Mouse (Mus musculus): ENCODE results near the gene Hacd4. TPM values are rescaled to one million over a fixed set of nuclear protein-coding genes. Genes with fewer than 3 reads are reported as not detected.
"Not testable (repeated sequence)": the region's sequence is repeated elsewhere in the genome, so short reads cannot be mapped to it uniquely, and the experiment has no call there.

The Hacd4 gene
- polyA plus RNA-seq, 1 experiment from 2014 or later = 16.7 TPM

DNA sequence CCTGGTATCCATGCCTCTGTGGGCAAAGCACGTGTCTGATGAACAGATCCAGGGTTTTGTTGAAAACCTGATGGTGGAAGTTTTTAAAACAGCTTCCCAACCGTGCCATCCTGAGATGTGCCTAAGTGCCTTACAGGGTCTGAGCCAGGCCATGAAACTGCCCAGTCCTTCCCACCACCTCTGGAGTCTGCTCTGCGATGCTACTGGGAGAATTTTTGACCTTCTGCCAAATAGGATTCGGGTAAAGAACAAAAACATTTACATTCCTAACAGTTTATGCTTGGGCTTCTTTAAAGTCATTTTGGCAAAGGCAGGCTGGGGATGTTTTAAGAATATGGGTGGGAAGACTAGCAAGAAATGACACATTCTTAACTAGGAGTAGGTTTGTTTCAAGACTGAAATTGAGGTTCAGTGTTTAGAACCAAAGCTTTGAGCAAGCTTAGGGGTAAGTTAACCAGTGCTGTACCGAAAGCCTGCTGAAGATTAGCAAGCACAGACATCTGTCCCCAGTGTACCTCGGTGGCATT lies 41.7 kb downstream of the Hacd4 start:
- no peak overlapping the region for H3K4me2 ChIP-seq (ENCODE audit: low read length)
- no peaks in the 10 kb centered on the region for H3K9me3 ChIP-seq (ENCODE audit: control insufficient read depth, low read length)
- no peaks in the 10 kb centered on the region for H3K4me1 ChIP-seq (replicated peaks; ENCODE audit: control insufficient read depth, insufficient read depth, low read length)
- WGBS = 44% methylated on average over 6 of the region's 6 CpGs
- peak overlapping the region; percentile 43; the same call in 1 of the 2 replicates for H3K27ac ChIP-seq (ENCODE audit: low read depth)
- DNase-seq (ENCODE audit: low spot score) (no peak), ATAC-seq (replicated peaks; ENCODE audit: low FRiP score, low TSS enrichment, low read depth) (no peak)
- no peak overlapping the region for H3K4me3 ChIP-seq (ENCODE audit: low read depth, low read length)
- no peaks in the 10 kb centered on the region for H3K27me3 ChIP-seq (replicated peaks; ENCODE audit: control insufficient read depth, insufficient read depth, low read length)
- H3K36me3 ChIP-seq (ENCODE audit: control insufficient read depth, insufficient read depth, low read length) = no peaks in the 10 kb centered on the region; the same call in 1 of the 2 replicates
- H3K9ac ChIP-seq (ENCODE audit: low read length) = no peak overlapping the region

- H3K36me3 ChIP-seq (ENCODE audit: control insufficient read depth, insufficient read depth, low read length) = no peaks in the 10 kb centered on the region
- no peak overlapping the region for H3K4me3 ChIP-seq (ENCODE audit: low read depth, low read length)
- H3K4me2 ChIP-seq (ENCODE audit: low read length) = no peak overlapping the region
- 92% methylated on average over 3 of the region's 3 CpGs for WGBS
- no peak overlapping the region for H3K27ac ChIP-seq (ENCODE audit: low read depth)
- no peaks in the 10 kb centered on the region for H3K9me3 ChIP-seq (ENCODE audit: control insufficient read depth, low read length)
- no peak overlapping the region for H3K9ac ChIP-seq (ENCODE audit: low read length)
- ATAC-seq (replicated peaks; ENCODE audit: low FRiP score, low TSS enrichment, low read depth) = no peak
- DNase-seq (ENCODE audit: low spot score) = no peak
- no peaks in the 10 kb centered on the region for H3K27me3 ChIP-seq (replicated peaks; ENCODE audit: control insufficient read depth, insufficient read depth, low read length)
- no peaks in the 10 kb centered on the region for H3K4me1 ChIP-seq (replicated peaks; ENCODE audit: control insufficient read depth, insufficient read depth, low read length)
These were observed 43.0 kb downstream of the Hacd4 start for GRCm38 (mm10) chr4:88395717-88396116.

GRCm38 (mm10) chr4:88390596-88390995 lies 48.1 kb downstream of the Hacd4 start:
- DNase-seq (ENCODE audit: low spot score); H3K9me3 ChIP-seq (ENCODE audit: control insufficient read depth, low read length); H3K27ac ChIP-seq (ENCODE audit: low read depth); H3K4me1 ChIP-seq (replicated peaks; ENCODE audit: control insufficient read depth, insufficient read depth, low read length); H3K4me3 ChIP-seq (ENCODE audit: low read depth, low read length); H3K27me3 ChIP-seq (replicated peaks; ENCODE audit: control insufficient read depth, insufficient read depth, low read length); ATAC-seq (replicated peaks; ENCODE audit: low FRiP score, low TSS enrichment, low read depth); H3K4me2 ChIP-seq (ENCODE audit: low read length); H3K9ac ChIP-seq (ENCODE audit: low read length); H3K36me3 ChIP-seq (ENCODE audit: control insufficient read depth, insufficient read depth, low read length): not testable (repeated sequence)
- 76% methylated on average over 1 of the region's 1 CpGs for WGBS

- Histone ChIP-seq H3K9me3 (ENCODE audit: control insufficient read depth, low read length) (no peaks in the 10 kb centered on the region), H3K4me1 (replicated peaks; ENCODE audit: control insufficient read depth, insufficient read depth, low read length) (no peaks in the 10 kb centered on the region), H3K4me2 (ENCODE audit: low read length) (no peak overlapping the region), H3K36me3 (ENCODE audit: control insufficient read depth, insufficient read depth, low read length) (no peaks in the 10 kb centered on the region), H3K27me3 (replicated peaks; ENCODE audit: control insufficient read depth, insufficient read depth, low read length) (no peaks in the 10 kb centered on the region), H3K27ac (ENCODE audit: low read depth) (no peak overlapping the region), H3K4me3 (ENCODE audit: low read depth, low read length) (no peak overlapping the region), H3K9ac (ENCODE audit: low read length) (no peak overlapping the region)
- no peak for DNase-seq (ENCODE audit: low spot score)
- no peak for ATAC-seq (replicated peaks; ENCODE audit: low FRiP score, low TSS enrichment, low read depth)
- 67% methylated on average over 1 of the region's 1 CpGs for WGBS
These were observed 48.7 kb downstream of the Hacd4 start for GRCm38 (mm10) chr4:88390036-88390435.

DNA sequence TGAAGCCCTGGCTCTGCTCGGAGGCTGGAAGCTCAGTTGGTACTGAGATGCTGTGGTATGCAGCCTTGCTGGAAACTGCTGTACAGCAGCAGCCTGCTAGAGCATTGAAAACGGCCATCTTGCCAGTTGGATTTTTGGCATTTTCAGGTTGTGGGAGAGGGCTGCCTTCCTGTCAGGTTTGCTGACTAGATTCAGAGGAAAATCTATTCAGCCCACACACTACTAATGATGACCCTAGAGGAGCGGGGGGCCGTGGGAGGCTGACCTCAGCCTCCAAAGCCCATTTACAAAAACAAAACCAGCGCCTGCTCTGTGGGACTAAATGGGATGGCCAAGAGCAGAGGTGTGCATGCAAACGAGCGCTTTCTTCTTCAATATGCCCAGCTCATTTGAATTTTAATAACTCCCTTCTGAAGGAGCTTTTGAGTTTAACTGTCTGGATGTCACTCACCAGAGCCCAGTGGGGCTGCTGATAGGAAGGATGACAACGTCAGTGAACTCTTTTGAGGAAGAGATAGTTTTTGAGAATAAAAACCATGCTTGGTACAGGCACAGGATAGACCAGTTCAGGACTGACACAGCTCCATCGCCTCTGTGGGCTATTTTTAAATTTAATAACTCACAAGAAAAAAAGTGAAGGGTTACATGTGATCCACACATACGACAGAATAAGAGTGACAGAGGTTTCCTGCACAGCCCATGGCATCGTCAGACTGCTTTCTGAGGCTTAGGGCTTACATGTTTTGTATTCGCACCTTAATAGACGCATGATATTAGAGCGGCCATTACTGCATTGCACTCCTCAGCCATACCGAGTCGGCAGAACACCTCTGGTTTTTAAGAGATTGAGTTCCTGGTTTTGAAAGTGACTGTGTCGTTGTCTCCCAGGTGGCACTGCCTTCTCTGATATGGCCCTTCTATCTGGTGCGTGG lies 66.2 kb downstream of the Hacd4 start:
- no peaks in the 10 kb centered on the region for H3K36me3 ChIP-seq (ENCODE audit: control insufficient read depth, insufficient read depth, low read length)
- no peaks in the 10 kb centered on the region for H3K4me1 ChIP-seq (replicated peaks; ENCODE audit: control insufficient read depth, insufficient read depth, low read length)
- H3K27ac ChIP-seq (ENCODE audit: low read depth) = no peak overlapping the region
- H3K4me3 ChIP-seq (ENCODE audit: low read depth, low read length) = no peak overlapping the region
- H3K4me2 ChIP-seq (ENCODE audit: low read length) = no peak overlapping the region
- H3K9ac ChIP-seq (ENCODE audit: low read length) = no peak overlapping the region
- ATAC-seq (replicated peaks; ENCODE audit: low FRiP score, low TSS enrichment, low read depth) = no peak
- H3K9me3 ChIP-seq (ENCODE audit: control insufficient read depth, low read length) = no peaks in the 10 kb centered on the region
- no peaks in the 10 kb centered on the region for H3K27me3 ChIP-seq (replicated peaks; ENCODE audit: control insufficient read depth, insufficient read depth, low read length)
- no peak for DNase-seq (ENCODE audit: low spot score)
- WGBS = 87% methylated on average over 18 of the region's 18 CpGs

GRCm38 (mm10) chr4:88370819-88371218 lies 67.9 kb downstream of the Hacd4 start:
- no peak overlapping the region for H3K4me2 ChIP-seq (ENCODE audit: low read length)
- H3K9ac ChIP-seq (ENCODE audit: low read length) = no peak overlapping the region
- H3K4me3 ChIP-seq (ENCODE audit: low read depth, low read length) = no peak overlapping the region
- DNase-seq (ENCODE audit: low spot score) = no peak
- H3K9me3 ChIP-seq (ENCODE audit: control insufficient read depth, low read length) = no peaks in the 10 kb centered on the region
- 94% methylated on average over 8 of the region's 8 CpGs for WGBS
- no peaks in the 10 kb centered on the region for H3K27me3 ChIP-seq (replicated peaks; ENCODE audit: control insufficient read depth, insufficient read depth, low read length)
- ATAC-seq (replicated peaks; ENCODE audit: low FRiP score, low TSS enrichment, low read depth) = no peak
- H3K27ac ChIP-seq (ENCODE audit: low read depth) = no peak overlapping the region
- no peaks in the 10 kb centered on the region for H3K36me3 ChIP-seq (ENCODE audit: control insufficient read depth, insufficient read depth, low read length)
- H3K4me1 ChIP-seq (replicated peaks; ENCODE audit: control insufficient read depth, insufficient read depth, low read length) = no peaks in the 10 kb centered on the region

DNA sequence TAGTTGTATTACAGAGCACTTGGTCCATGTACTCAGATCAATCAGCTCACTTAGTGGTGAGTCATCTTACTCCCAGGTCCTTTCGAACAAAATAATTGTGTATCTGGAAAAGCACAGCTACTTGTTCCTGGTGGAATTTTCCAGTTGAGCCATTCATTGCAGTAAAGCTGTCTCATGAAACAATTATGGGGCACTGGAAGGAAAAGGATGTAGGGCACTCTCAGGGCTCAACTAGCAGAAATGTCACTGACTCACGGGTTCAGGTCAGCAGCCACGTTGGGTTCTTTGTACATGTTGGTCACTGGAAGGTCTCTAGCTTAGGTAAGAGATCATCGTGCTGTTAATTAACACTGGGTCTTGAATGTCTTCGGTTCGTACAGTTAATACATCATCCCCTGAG lies 68.8 kb downstream of the Hacd4 start:
- DNase-seq (ENCODE audit: low spot score) (no peak), ATAC-seq (replicated peaks; ENCODE audit: low FRiP score, low TSS enrichment, low read depth) (no peak)
- Histone ChIP-seq H3K9ac (ENCODE audit: low read length) (no peak overlapping the region), H3K9me3 (ENCODE audit: control insufficient read depth, low read length) (no peaks in the 10 kb centered on the region), H3K4me2 (ENCODE audit: low read length) (no peak overlapping the region), H3K4me1 (replicated peaks; ENCODE audit: control insufficient read depth, insufficient read depth, low read length) (no peaks in the 10 kb centered on the region), H3K27ac (ENCODE audit: low read depth) (no peak overlapping the region), H3K27me3 (replicated peaks; ENCODE audit: control insufficient read depth, insufficient read depth, low read length) (no peaks in the 10 kb centered on the region), H3K36me3 (ENCODE audit: control insufficient read depth, insufficient read depth, low read length) (no peaks in the 10 kb centered on the region), H3K4me3 (ENCODE audit: low read depth, low read length) (no peak overlapping the region)
- 86% methylated on average over 6 of the region's 6 CpGs for WGBS

- Histone ChIP-seq H3K9ac (ENCODE audit: low read length) (no peak overlapping the region), H3K4me3 (ENCODE audit: low read depth, low read length) (no peak overlapping the region), H3K4me2 (ENCODE audit: low read length) (no peak overlapping the region), H3K27me3 (replicated peaks; ENCODE audit: control insufficient read depth, insufficient read depth, low read length) (no peaks in the 10 kb centered on the region), H3K27ac (ENCODE audit: low read depth) (no peak overlapping the region), H3K36me3 (ENCODE audit: control insufficient read depth, insufficient read depth, low read length) (no peaks in the 10 kb centered on the region), H3K4me1 (replicated peaks; ENCODE audit: control insufficient read depth, insufficient read depth, low read length) (no peaks in the 10 kb centered on the region), H3K9me3 (ENCODE audit: control insufficient read depth, low read length) (no peaks in the 10 kb centered on the region)
- no peak for DNase-seq (ENCODE audit: low spot score)
- no peak for ATAC-seq (replicated peaks; ENCODE audit: low FRiP score, low TSS enrichment, low read depth)
- 77% methylated on average over 3 of the region's 3 CpGs for WGBS
These were observed 81.3 kb downstream of the Hacd4 start for GRCm38 (mm10) chr4:88357431-88357830.

- DNase-seq (ENCODE audit: low spot score) (no peak), ATAC-seq (replicated peaks; ENCODE audit: low FRiP score, low TSS enrichment, low read depth) (no peak)
- H3K4me1 ChIP-seq (replicated peaks; ENCODE audit: control insufficient read depth, insufficient read depth, low read length) = no peaks in the 10 kb centered on the region
- H3K27me3 ChIP-seq (replicated peaks; ENCODE audit: control insufficient read depth, insufficient read depth, low read length) = no peaks in the 10 kb centered on the region
- H3K27ac ChIP-seq (ENCODE audit: low read depth) = no peak overlapping the region
- no peaks in the 10 kb centered on the region for H3K9me3 ChIP-seq (ENCODE audit: control insufficient read depth, low read length)
- H3K36me3 ChIP-seq (ENCODE audit: control insufficient read depth, insufficient read depth, low read length) = no peaks in the 10 kb centered on the region
- 77% methylated on average over 2 of the region's 2 CpGs for WGBS
- no peak overlapping the region for H3K4me2 ChIP-seq (ENCODE audit: low read length)
- H3K4me3 ChIP-seq (ENCODE audit: low read depth, low read length) = no peak overlapping the region
- H3K9ac ChIP-seq (ENCODE audit: low read length) = no peak overlapping the region
These were observed 82.1 kb downstream of the Hacd4 start for GRCm38 (mm10) chr4:88356652-88357051.
